Mouse (Mus musculus) limb, embryonic 11.5 days (tissue): ENCODE results near the gene Hand2. TPM values are rescaled to one million over a fixed set of nuclear protein-coding genes. Genes with fewer than 3 reads are reported as not detected.

Source experiments
- ATAC-seq: fragments of 200-750 bp; cut with Nextera tagmentation; 2 replicates; pipeline ENCODE4 v1.8.0; 2017; ENCODE audit warnings: low read depth; ENCODE audit not compliant: insufficient number of reproducible peaks, low FRiP score, low TSS enrichment
- DNase-seq: peaks from one replicate; pipeline ENCODE4 v3.0.0-alpha.2; 2015; ENCODE audit warnings: low spot score
- H3K27ac ChIP-seq: fragments of 300-500 bp; sonication (generic); replicated peaks from 2 replicates; pipeline ENCODE4 v1.5.1; 2014; ENCODE audit warnings: low read depth, mild to moderate bottlenecking, low read length
- H3K27me3 ChIP-seq: fragments of 300-500 bp; sonication (generic); 2 replicates; pipeline ENCODE4 v1.6.1; 2014; ENCODE audit warnings: mild to moderate bottlenecking, low read length, mixed read lengths; ENCODE audit not compliant: control insufficient read depth, insufficient read depth
- H3K36me3 ChIP-seq: fragments of 300-500 bp; sonication (generic); 2 replicates; pipeline ENCODE4 v1.6.1; 2014; ENCODE audit warnings: mild to moderate bottlenecking, low read length, moderate library complexity, mixed read lengths; ENCODE audit not compliant: control insufficient read depth, insufficient read depth
- H3K4me1 ChIP-seq: fragments of 300-500 bp; sonication (generic); 2 replicates; pipeline ENCODE4 v1.6.1; 2014; ENCODE audit warnings: low read length, mixed read lengths; ENCODE audit not compliant: control insufficient read depth, insufficient read depth
- H3K4me2 ChIP-seq: fragments of 300-500 bp; sonication (generic); 2 replicates; pipeline ENCODE4 v1.6.1; 2014; ENCODE audit warnings: low read depth, mild to moderate bottlenecking, moderate library complexity; ENCODE audit not compliant: severe bottlenecking
- H3K4me3 ChIP-seq: fragments of 300-500 bp; sonication (generic); 2 replicates; pipeline ENCODE4 v1.5.1; 2014; ENCODE audit warnings: low read depth, low read length
- H3K9ac ChIP-seq: fragments of 300-500 bp; sonication (generic); 2 replicates; pipeline ENCODE4 v1.6.1; 2014; ENCODE audit warnings: mild to moderate bottlenecking, low read length
- H3K9me3 ChIP-seq: fragments of 300-500 bp; sonication (generic); 2 replicates; pipeline ENCODE4 v1.6.1; 2016; ENCODE audit warnings: low read length; ENCODE audit not compliant: control insufficient read depth
- WGBS: fragments of 180-500 bp; shearing (Covaris S2); extraction: QIAGEN DNeasy Blood & Tissue Kit; methylation state at CpG from one replicate; pipeline ENCODE4 v1.1.7; 2014; 5-methylcytosine and 5-hydroxymethylcytosine counted together
- polyA plus RNA-seq: library from polyadenylated mRNA; unstranded; fragments of >200 nt; fragmentation: Nextera tagmentation; extraction: Ambion mirVana; gene quantifications from 2 replicates; pipeline ENCODE4 v1.2.1, GENCODE M21; 2014

Gene Hand2
- polyA plus RNA-seq, 1 experiment from 2014 or later = 27.3 TPM

GRCm38 (mm10) chr8:57327281-57328160 lies 6.7 kb downstream of the Hand2 start:
- DNase-seq = peak; percentile 76

GRCm38 (mm10) chr8:57328161-57328920 lies 7.6 kb downstream of the Hand2 start:
- under 1% methylated on average over 42 of the region's 42 CpGs for WGBS
- Histone ChIP-seq H3K4me3 (peak overlapping the region; percentile 85), H3K9ac (peak overlapping the region; percentile 84), H3K36me3 (no peaks in the 10 kb centered on the region; the same call in 1 of the 2 replicates), H3K4me1 (peaks cover 9% of the 10 kb centered on the region; the same call in 1 of the 2 replicates), H3K27ac (peak overlapping the region; percentile 88), H3K27me3 (peaks cover 26% of the 10 kb centered on the region), H3K4me2 (peak overlapping the region; percentile 57), H3K9me3 (no peaks in the 10 kb centered on the region)
- peak; percentile 85 for DNase-seq
- ATAC-seq = peak; percentile 78

More at GRCm38 (mm10) chr8:57327281-57328160, 6.7 kb downstream of the Hand2 start:
- H3K4me2 ChIP-seq = peak overlapping the region; percentile 57
- no peaks in the 10 kb centered on the region for H3K9me3 ChIP-seq
- ATAC-seq = no peak
- H3K4me1 ChIP-seq = peaks cover 9% of the 10 kb centered on the region; the same call in 1 of the 2 replicates
- peak overlapping the region; percentile 85 for H3K4me3 ChIP-seq
- peak overlapping the region; percentile 88 for H3K27ac ChIP-seq
- H3K9ac ChIP-seq = peak overlapping the region; percentile 84
- H3K36me3 ChIP-seq = no peaks in the 10 kb centered on the region; the same call in 1 of the 2 replicates
- H3K27me3 ChIP-seq = peaks cover 23% of the 10 kb centered on the region
- 5% methylated on average over 29 of the region's 29 CpGs for WGBS

GRCm38 (mm10) chr8:57328931-57329341 lies 8.2 kb downstream of the Hand2 start:
- peaks cover 12% of the 10 kb centered on the region; the same call in 1 of the 2 replicates for H3K4me1 ChIP-seq
- peaks cover 30% of the 10 kb centered on the region for H3K27me3 ChIP-seq
- WGBS = 1% methylated on average over 19 of the region's 19 CpGs
- peak overlapping the region; percentile 57 for H3K4me2 ChIP-seq
- ATAC-seq (peak; percentile 80), DNase-seq (peak; percentile 77)
- H3K9ac ChIP-seq = peak overlapping the region; percentile 84
- H3K27ac ChIP-seq = peak overlapping the region; percentile 88
- no peaks in the 10 kb centered on the region for H3K9me3 ChIP-seq
- no peaks in the 10 kb centered on the region; the same call in 1 of the 2 replicates for H3K36me3 ChIP-seq
- H3K4me3 ChIP-seq = peak overlapping the region; percentile 85

GRCm38 (mm10) chr8:57330106-57330505 lies 9.3 kb downstream of the Hand2 start:
- Histone ChIP-seq H3K4me2 (peak overlapping the region; percentile 2; the same call in 1 of the 2 replicates), H3K27ac (no peak overlapping the region), H3K36me3 (no peaks in the 10 kb centered on the region), H3K9me3 (no peaks in the 10 kb centered on the region), H3K9ac (no peak overlapping the region), H3K27me3 (peaks cover 30% of the 10 kb centered on the region), H3K4me3 (no peak overlapping the region), H3K4me1 (peaks cover 12% of the 10 kb centered on the region; the same call in 1 of the 2 replicates)
- no peak for ATAC-seq
- DNase-seq = peak; percentile 24
- 31% methylated on average over 2 of the region's 2 CpGs for WGBS

- no peak for ATAC-seq
- no peaks in the 10 kb centered on the region for H3K36me3 ChIP-seq
- DNase-seq = peak; percentile 63
- no peaks in the 10 kb centered on the region for H3K9me3 ChIP-seq
- H3K9ac ChIP-seq = peak overlapping the region; percentile 61
- peaks cover 15% of the 10 kb centered on the region; the same call in 1 of the 2 replicates for H3K4me1 ChIP-seq
- peak overlapping the region; percentile 88 for H3K27ac ChIP-seq
- H3K4me2 ChIP-seq = peak overlapping the region; percentile 53
- under 1% methylated on average over 29 of the region's 29 CpGs for WGBS
- H3K27me3 ChIP-seq = peaks cover 28% of the 10 kb centered on the region
- H3K4me3 ChIP-seq = peak overlapping the region; percentile 32
Observed at GRCm38 (mm10) chr8:57331727-57332630, 11.2 kb downstream of the Hand2 start.

- Histone ChIP-seq H3K4me2 (peak overlapping the region; percentile 53), H3K9ac (peak overlapping the region; percentile 78), H3K4me1 (peaks cover 11% of the 10 kb centered on the region; the same call in 1 of the 2 replicates), H3K27ac (peak overlapping the region; percentile 88), H3K4me3 (peak overlapping the region; percentile 32), H3K27me3 (peaks cover 25% of the 10 kb centered on the region), H3K36me3 (no peaks in the 10 kb centered on the region), H3K9me3 (no peaks in the 10 kb centered on the region)
- DNase-seq (peak; percentile 58), ATAC-seq (no peak)
- 1% methylated on average over 26 of the region's 26 CpGs for WGBS
Observed at GRCm38 (mm10) chr8:57332676-57333482, 12.1 kb downstream of the Hand2 start.

GRCm38 (mm10) chr8:57333483-57333770 lies 12.6 kb downstream of the Hand2 start:
- Histone ChIP-seq H3K9me3 (no peaks in the 10 kb centered on the region), H3K4me2 (peak overlapping the region; percentile 53), H3K27ac (peak overlapping the region; percentile 88), H3K27me3 (peaks cover 22% of the 10 kb centered on the region), H3K4me1 (peaks cover 11% of the 10 kb centered on the region; the same call in 1 of the 2 replicates), H3K9ac (peak overlapping the region; percentile 78), H3K4me3 (peak overlapping the region; percentile 32), H3K36me3 (no peaks in the 10 kb centered on the region)
- no peak for DNase-seq
- no peak for ATAC-seq
- WGBS = 0% methylated on average over 9 of the region's 9 CpGs
